Mouse (Mus musculus): ENCODE data around the gene Stk4. TPM values are rescaled to one million over a fixed set of nuclear protein-coding genes. Genes with fewer than 3 reads are reported as not detected.

Gene Stk4
- polyA plus RNA-seq, 1 experiment from 2014 or later = 14.8 TPM

GRCm38 (mm10) chr2:164196700-164196990, 126.5 kb downstream of the Stk4 start:
- Histone ChIP-seq H3K27ac (no peak overlapping the region), H3K4me3 (replicated peaks) (no peak overlapping the region), H3K36me3 (no peaks in the 10 kb centered on the region), H3K4me2 (no peak overlapping the region), H3K9ac (no peak overlapping the region), H3K9me3 (replicated peaks) (no peaks in the 10 kb centered on the region), H3K4me1 (replicated peaks) (no peaks in the 10 kb centered on the region), H3K27me3 (no peaks in the 10 kb centered on the region)
- ATAC-seq (ENCODE audit: low read depth) (no peak), DNase-seq (no peak)
- 66% methylated on average over 5 of the region's 5 CpGs for WGBS (ENCODE audit: insufficient replicate concordance)

- Histone ChIP-seq H3K27ac (no peak within 1 kb of the TSS), H3K27me3 (no peaks in the 10 kb centered on the region), H3K4me2 (no peak within 1 kb of the TSS), H3K4me1 (replicated peaks) (no peaks in the 10 kb centered on the region), H3K4me3 (replicated peaks) (no peak within 1 kb of the TSS), H3K36me3 (no peaks in the 10 kb centered on the region), H3K9ac (no peak within 1 kb of the TSS), H3K9me3 (replicated peaks) (no peaks in the 10 kb centered on the region)
- WGBS (ENCODE audit: insufficient replicate concordance) = 59% methylated on average over 20 of the region's 20 CpGs
- DNase-seq (no peak), ATAC-seq (ENCODE audit: low read depth) (no peak)
Measured at GRCm38 (mm10) chr2:164199626-164200327, 129.7 kb downstream of the Stk4 start, which contains the start of gene Wfdc15a. Wfdc15a (minus strand) TSS chr2:164200130.

Other genes starting within 250 kb of the Stk4 start
- 0.09 and 0.13 TPM in 2 replicates for gene Ccn5, start 249.5 kb upstream of the Stk4 start, polyA plus RNA-seq (2015; fragmentation: Nextera tagmentation; extraction: Ambion mirVana)
- not detected in 2 replicates for gene Kcnk15, start 216.7 kb upstream of the Stk4 start, polyA plus RNA-seq (2015; fragmentation: Nextera tagmentation; extraction: Ambion mirVana)
- 0.13 and 0.15 TPM in 2 replicates for gene Rims4, start 151.6 kb upstream of the Stk4 start, polyA plus RNA-seq (2015; fragmentation: Nextera tagmentation; extraction: Ambion mirVana)
- 130 and 151 TPM in 2 replicates for gene Ywhab, start 75.4 kb upstream of the Stk4 start, polyA plus RNA-seq (2015; fragmentation: Nextera tagmentation; extraction: Ambion mirVana)
- 0.30 and 0.39 TPM in 2 replicates for gene Pabpc1l, start 44.9 kb upstream of the Stk4 start, polyA plus RNA-seq (2015; fragmentation: Nextera tagmentation; extraction: Ambion mirVana)
- 26.1 and 28.6 TPM in 2 replicates for gene Tomm34, start 847 bp downstream of the Stk4 start, polyA plus RNA-seq (2015; fragmentation: Nextera tagmentation; extraction: Ambion mirVana)
- gene Kcns1, start 100.8 kb downstream of the Stk4 start, polyA plus RNA-seq (2015; fragmentation: Nextera tagmentation; extraction: Ambion mirVana) = not detected in 2 replicates
- not detected in 2 replicates for gene Wfdc5, start 112.4 kb downstream of the Stk4 start, polyA plus RNA-seq (2015; fragmentation: Nextera tagmentation; extraction: Ambion mirVana)
- gene Wfdc12, start 120.3 kb downstream of the Stk4 start, polyA plus RNA-seq (2015; fragmentation: Nextera tagmentation; extraction: Ambion mirVana) = not detected in 2 replicates
- not detected in 2 replicates for gene Wfdc15a, start 129.8 kb downstream of the Stk4 start, polyA plus RNA-seq (2015; fragmentation: Nextera tagmentation; extraction: Ambion mirVana)
- gene Wfdc15b, start 151.3 kb downstream of the Stk4 start, polyA plus RNA-seq (2015; fragmentation: Nextera tagmentation; extraction: Ambion mirVana) = 0.34 TPM in 1 of 2 replicates, not detected in the other
- not detected in 2 replicates for gene Svs2, start 168.1 kb downstream of the Stk4 start, polyA plus RNA-seq (2015; fragmentation: Nextera tagmentation; extraction: Ambion mirVana)
- gene Svs3b, start 186.3 kb downstream of the Stk4 start, polyA plus RNA-seq (2015; fragmentation: Nextera tagmentation; extraction: Ambion mirVana) = not detected in 2 replicates
- not detected in 2 replicates for gene Svs4, start 208.1 kb downstream of the Stk4 start, polyA plus RNA-seq (2015; fragmentation: Nextera tagmentation; extraction: Ambion mirVana)
- gene Svs3a, start 218.9 kb downstream of the Stk4 start, polyA plus RNA-seq (2015; fragmentation: Nextera tagmentation; extraction: Ambion mirVana) = not detected in 2 replicates
- gene Svs6, start 246.4 kb downstream of the Stk4 start, polyA plus RNA-seq (2015; fragmentation: Nextera tagmentation; extraction: Ambion mirVana) = not detected in 2 replicates